Mouse (Mus musculus) left cerebral cortex, postnatal 10 days (tissue): ENCODE data around the gene Manbal. TPM values are rescaled to one million over a fixed set of nuclear protein-coding genes. Genes with fewer than 3 reads are reported as not detected.
A peak's percentile ranks its signal among the peaks of the same experiment; 100 is the strongest.

Experiments
- DNase-seq, 2 experiments: peaks; one replicate each; pipeline ENCODE4 v3.0.0; 2021 to 2022; ENCODE audit warnings: low spot score in 2 of 2, mixed read lengths in 1 of 2; ENCODE audit errors: extremely low spot score in 1 of 2
- intact Hi-C: fragments of 180-260 bp; cut with DNase I; formaldehyde crosslinking; loops from one replicate; pipeline ENCODE4 v1.15.1; 2025
- total RNA-seq, 2 experiments: library from RNA; stranded (reverse); gene quantifications; 2 replicates each; pipeline ENCODE4 v1.2.3; 2021

The Manbal gene
- total RNA-seq, 2 experiments from 2014 or later = 85.0 to 88.8 TPM

DNA sequence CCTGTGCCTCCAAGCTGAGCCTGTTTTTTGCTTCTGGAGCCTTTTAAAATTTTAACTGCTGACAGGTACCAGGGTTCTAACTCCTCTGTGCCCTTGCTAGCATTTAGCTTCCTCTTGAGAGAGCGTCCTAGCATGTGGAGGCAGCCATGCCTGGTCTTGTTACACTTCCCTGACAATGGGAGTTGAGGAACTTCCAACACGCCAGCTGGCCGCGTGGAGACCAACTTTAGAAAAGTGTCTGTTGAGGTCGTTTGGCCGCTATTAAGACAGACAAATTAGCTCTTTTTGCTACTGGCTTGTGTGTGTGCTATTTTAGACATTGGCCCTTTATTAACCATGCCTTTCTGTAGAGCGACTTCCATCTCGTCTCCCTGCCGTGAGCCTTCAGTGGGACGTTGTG lies 32.4 kb downstream of the Manbal start:
- intact Hi-C loops = no loop called here
- no peak for DNase-seq

GRCm38 (mm10) chr2:157400491-157400890 lies 33.1 kb downstream of the Manbal start:
- intact Hi-C loops = no loop called here
- no peak for DNase-seq

GRCm38 (mm10) chr2:157401261-157401660 lies 33.9 kb downstream of the Manbal start:
- intact Hi-C loops = no loop called here
- DNase-seq = no peak

GRCm38 (mm10) chr2:157407596-157407995 lies 40.2 kb downstream of the Manbal start:
- intact Hi-C loops = no loop called here

GRCm38 (mm10) chr2:157409793-157410533 lies 42.6 kb downstream of the Manbal start:
- intact Hi-C loops = no loop called here
- DNase-seq = peak in 1 of 2 experiments; percentile 34

More at GRCm38 (mm10) chr2:157407596-157407995, 40.2 kb downstream of the Manbal start:
- peak in 1 of 2 experiments; percentile 60 for DNase-seq

- intact Hi-C loops = no loop called here
These were observed 43.8 kb downstream of the Manbal start for GRCm38 (mm10) chr2:157411151-157411693.

GRCm38 (mm10) chr2:157412497-157412896 lies 45.1 kb downstream of the Manbal start:
- intact Hi-C loops = no loop called here
- no peak for DNase-seq

More at GRCm38 (mm10) chr2:157411151-157411693, 43.8 kb downstream of the Manbal start:
- no peak for DNase-seq

DNA sequence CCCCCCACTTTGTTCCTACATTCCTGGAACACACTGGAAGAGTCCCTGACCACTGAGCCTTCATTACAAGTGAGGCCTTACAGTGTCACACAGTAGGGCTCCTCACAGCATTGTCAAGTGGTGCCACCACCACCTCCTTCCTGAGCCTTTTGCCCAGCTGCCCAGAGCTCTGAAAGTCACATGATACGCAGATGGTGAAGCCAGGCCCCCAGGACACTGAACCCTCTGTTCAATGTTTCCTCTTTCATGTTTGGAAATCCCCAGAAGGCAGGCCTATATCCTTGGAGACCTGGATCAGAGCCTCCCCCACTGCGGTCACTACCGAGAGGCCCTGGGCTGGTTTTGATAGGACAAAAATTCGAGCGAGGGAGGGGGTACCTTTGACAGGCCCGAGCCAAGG lies 49.8 kb downstream of the Manbal start:
- DNase-seq = peak in 1 of 2 experiments; percentile 39
- intact Hi-C loops = no loop called here

DNA sequence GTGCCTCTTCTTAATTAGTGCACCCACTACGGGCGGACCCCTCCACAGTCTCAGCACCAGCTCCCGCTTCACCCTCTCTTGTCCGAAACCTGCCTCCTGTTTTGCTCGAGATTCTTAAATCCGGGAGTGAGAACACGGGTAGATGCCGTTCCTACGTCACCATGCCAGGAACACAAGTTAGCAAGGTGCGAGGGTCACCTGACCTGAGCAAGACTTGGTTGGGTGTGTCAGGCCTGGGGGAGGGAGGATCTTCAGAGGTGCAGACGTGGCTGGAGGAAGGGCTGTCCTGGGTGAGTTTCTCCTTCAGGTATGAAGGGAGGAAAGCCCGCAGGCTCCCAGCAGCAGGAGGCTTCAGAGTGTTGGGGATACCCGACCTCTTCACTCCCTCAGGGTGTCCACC lies 50.8 kb downstream of the Manbal start, which contains the start of gene Src:
Src (plus strand) TSS at position 239 of the 400 bp plus-strand sequence.
- intact Hi-C loops = no loop called here
- DNase-seq = peak in 1 of 2 experiments; percentile 22

- peak in 1 of 2 experiments; percentile 81 for DNase-seq
- intact Hi-C loops = no loop called here
These were observed 51.2 kb downstream of the Manbal start for GRCm38 (mm10) chr2:157418609-157419071.

DNA sequence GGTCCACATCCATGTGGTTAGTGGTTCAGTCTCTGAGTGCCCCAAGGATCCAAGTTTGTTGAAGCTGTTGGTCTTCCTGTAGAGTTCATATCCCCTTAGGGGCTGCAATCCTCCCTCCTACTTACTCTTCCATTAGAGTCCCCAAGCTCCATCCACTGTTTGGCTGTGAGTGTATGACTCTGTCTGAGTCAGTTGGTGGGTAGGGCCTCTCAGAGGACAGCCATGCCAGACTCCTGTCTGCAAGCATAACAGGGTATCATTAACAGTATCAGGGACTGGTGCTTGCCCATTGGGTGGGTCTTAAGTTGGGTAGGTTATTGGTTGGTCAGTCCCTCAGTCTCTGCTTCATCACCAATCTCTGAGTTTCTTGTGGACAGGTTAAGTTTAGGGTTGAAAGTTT lies 52.1 kb downstream of the Manbal start:
- no peak for DNase-seq
- intact Hi-C loops = no loop called here

DNA sequence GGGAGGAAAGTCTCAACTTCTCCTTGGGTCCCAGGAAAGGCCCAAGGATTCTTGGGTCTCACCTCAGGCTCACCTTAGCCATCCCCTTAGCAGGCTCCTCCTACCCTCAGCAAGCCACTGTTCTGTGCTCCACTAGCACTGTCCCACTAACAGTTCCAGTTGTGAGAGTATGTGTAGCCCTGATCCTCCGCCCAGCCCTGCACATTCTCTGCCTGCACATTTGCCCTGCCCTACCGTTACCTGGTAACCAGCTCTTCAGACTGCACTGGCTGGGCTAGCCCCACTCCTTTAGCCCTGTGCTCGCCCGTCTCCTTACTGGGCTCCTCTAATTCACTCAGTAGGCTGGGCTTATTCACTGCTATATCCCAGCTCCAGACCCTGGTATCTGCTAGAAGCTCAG lies 53.0 kb downstream of the Manbal start:
- intact Hi-C loops = no loop called here

GRCm38 (mm10) chr2:157422062-157422655 lies 54.8 kb downstream of the Manbal start:
- DNase-seq = no peak
- intact Hi-C loops = no loop called here

More for the DNA sequence above, 53.0 kb downstream of the Manbal start:
- DNase-seq = no peak

- peak in 1 of 2 experiments; percentile 52 for DNase-seq
- intact Hi-C loops = no loop called here
These were observed 55.7 kb downstream of the Manbal start for GRCm38 (mm10) chr2:157422854-157423705.

DNA sequence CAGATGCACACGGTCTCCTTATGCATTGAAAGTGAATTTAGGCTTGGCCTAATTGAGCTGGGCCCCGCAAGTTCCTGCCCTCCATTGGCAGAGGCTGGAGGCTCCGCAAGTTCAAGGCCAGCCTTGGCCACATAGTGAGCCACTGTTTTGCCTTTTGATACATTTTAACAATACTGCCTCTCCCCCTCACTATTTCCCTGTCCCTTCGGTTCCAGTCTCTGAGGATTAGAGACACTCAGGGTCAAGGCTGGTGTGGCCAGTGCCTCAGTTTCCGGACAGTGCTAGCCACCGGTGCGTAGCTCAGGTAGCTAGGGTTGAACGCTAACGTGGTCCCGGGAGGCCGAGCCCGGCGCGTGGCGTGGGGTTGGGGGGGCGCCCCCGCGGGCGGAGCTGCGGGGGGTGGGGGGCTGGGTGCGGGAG lies 56.3 kb downstream of the Manbal start:
- intact Hi-C loops = no loop called here
- no peak for DNase-seq

- peak in 1 of 2 experiments; percentile 78 for DNase-seq
- intact Hi-C loops = no loop called here
These were observed 56.9 kb downstream of the Manbal start for GRCm38 (mm10) chr2:157424126-157424903.

DNA sequence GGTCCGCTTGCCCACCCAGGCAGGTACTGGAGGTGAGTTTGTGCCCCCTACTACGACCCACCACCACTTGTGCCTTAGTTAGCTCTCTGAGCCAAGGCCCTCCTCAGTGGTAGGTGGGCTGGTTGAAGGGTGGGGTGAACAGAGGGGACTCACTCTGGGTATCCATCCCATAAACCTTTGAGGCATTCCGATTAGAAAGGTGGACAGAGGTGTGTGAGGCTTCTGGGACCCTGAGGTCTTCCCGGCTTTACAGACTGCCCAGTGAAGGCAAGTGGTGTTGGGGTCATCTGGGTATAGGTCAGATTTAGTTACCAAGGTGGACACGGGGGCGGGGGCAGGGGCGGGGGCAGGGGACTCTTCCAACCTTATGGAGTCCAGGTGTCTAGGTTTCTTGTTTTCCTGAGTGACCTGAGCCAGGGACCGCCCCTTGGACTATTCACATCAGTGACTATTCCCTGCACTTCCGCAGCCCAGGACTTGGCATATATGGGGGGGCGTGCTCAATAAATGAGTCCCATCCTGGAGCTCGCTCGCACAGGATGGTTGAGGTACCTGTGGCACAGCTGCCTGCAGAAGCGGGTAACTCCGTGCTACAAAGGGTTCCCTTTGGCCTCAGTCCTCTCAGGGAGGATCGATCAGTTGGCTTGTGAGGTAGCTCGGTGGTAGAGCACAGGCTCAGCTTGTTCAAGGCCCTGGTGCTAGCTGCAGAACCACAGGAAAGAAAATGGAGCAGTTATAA lies 57.7 kb downstream of the Manbal start:
- intact Hi-C loops = no loop called here
- DNase-seq = peak in 1 of 2 experiments; percentile 32

DNA sequence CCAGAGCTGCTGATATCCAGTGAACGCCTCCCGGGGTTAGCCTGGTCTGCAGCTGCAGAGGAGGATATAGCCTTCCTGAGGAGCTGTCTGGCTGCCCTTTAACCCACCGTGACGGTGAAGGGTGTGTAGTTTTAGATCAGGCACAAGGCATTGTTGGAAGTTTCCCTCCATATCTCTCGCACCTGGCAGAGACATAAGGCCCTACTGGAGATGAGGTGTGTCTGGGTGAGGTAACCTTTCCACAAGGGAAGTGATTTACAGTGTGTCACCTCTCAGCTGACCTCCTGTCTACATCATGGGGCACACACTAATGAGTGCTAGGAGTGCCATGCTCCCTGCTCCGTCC lies 58.2 kb downstream of the Manbal start:
- DNase-seq = no peak
- intact Hi-C loops = no loop called here
